In genomic region chr1:141450960-141451359, GRCm38 (mm10) we compare ENCODE assay signal across 18 mouse cellular contexts.
DNase-seq lines count a peak whose midpoint lies in the region; ATAC-seq and TF ChIP-seq lines count a peak whose summit lies in the region.
"Had no signal": no experiment of that assay in that cellular context is flagged by ENCODE, and none has a peak within 500 bp of the region (broad histone marks: within the 10 kb centered on the region; RNA-seq: fewer than 3 reads in every experiment).

No protein-coding gene starts in this region.

- H3K4me1 ChIP-seq in midbrain, embryonic 13.5 days (replicated peaks) = no peaks in the 10 kb centered on the region
- no peaks in the 10 kb centered on the region for H3K4me1 ChIP-seq in midbrain, postnatal 0 days (ENCODE audit: insufficient read depth, low read length)
- no peaks in the 10 kb centered on the region for H3K4me1 ChIP-seq in midbrain, embryonic 16.5 days (ENCODE audit: control insufficient read depth, insufficient read depth, low read length)
- H3K4me1 ChIP-seq in midbrain, embryonic 11.5 days (ENCODE audit: control insufficient read depth, insufficient read depth, low read length) = no peaks in the 10 kb centered on the region
- H3K4me1 ChIP-seq: embryonic facial prominence, embryonic 10.5 days; embryonic facial prominence, embryonic 12.5 days had no signal

- H3K36me3 ChIP-seq in midbrain, embryonic 13.5 days = no peaks in the 10 kb centered on the region
- H3K36me3 ChIP-seq in midbrain, postnatal 0 days (ENCODE audit: insufficient read depth, low read length) = no peaks in the 10 kb centered on the region
- H3K36me3 ChIP-seq in midbrain, embryonic 16.5 days (ENCODE audit: control insufficient read depth, insufficient read depth, low read length) = no peaks in the 10 kb centered on the region
- no peaks in the 10 kb centered on the region for H3K36me3 ChIP-seq in midbrain, embryonic 11.5 days (ENCODE audit: control insufficient read depth, insufficient read depth, low read length)
- H3K36me3 ChIP-seq: embryonic facial prominence, embryonic 10.5 days; embryonic facial prominence, embryonic 12.5 days had no signal

- no peak overlapping the region for H3K4me2 ChIP-seq in midbrain, embryonic 13.5 days (replicated peaks)
- H3K4me2 ChIP-seq in midbrain, postnatal 0 days (ENCODE audit: low read depth, low read length, poor library complexity, severe bottlenecking) = no peak overlapping the region
- no peak overlapping the region for H3K4me2 ChIP-seq in midbrain, embryonic 16.5 days (ENCODE audit: low read length)
- no peak overlapping the region for H3K4me2 ChIP-seq in midbrain, embryonic 11.5 days
- H3K4me2 ChIP-seq: embryonic facial prominence, embryonic 12.5 days had no signal

- no peak overlapping the region for H3K27ac ChIP-seq in midbrain, embryonic 13.5 days
- no peak overlapping the region for H3K27ac ChIP-seq in midbrain, postnatal 0 days (ENCODE audit: low read depth, low read length)
- H3K27ac ChIP-seq in midbrain, embryonic 16.5 days (ENCODE audit: low read length) = no peak overlapping the region
- H3K27ac ChIP-seq in midbrain, embryonic 11.5 days (ENCODE audit: low read depth, low read length) = no peak overlapping the region
- H3K27ac ChIP-seq: embryonic facial prominence, embryonic 10.5 days; embryonic facial prominence, embryonic 12.5 days had no signal

- no peak overlapping the region for H3K9ac ChIP-seq in midbrain, embryonic 13.5 days (replicated peaks)
- H3K9ac ChIP-seq in midbrain, postnatal 0 days (replicated peaks; ENCODE audit: low read length, poor library complexity, severe bottlenecking) = no peak overlapping the region
- H3K9ac ChIP-seq in midbrain, embryonic 16.5 days (ENCODE audit: low read depth, low read length) = no peak overlapping the region
- no peak overlapping the region for H3K9ac ChIP-seq in midbrain, embryonic 11.5 days (ENCODE audit: low read length)
- H3K9ac ChIP-seq: embryonic facial prominence, embryonic 12.5 days; forebrain, postnatal 0 days had no signal

- no peak for TF ChIP-seq CTCF in midbrain, postnatal 0 days (IDR thresholded peaks at IDR 0.05)
- no peak for TF ChIP-seq CTCF in brain, embryonic 14.5 days (IDR thresholded peaks at IDR 0.05; ENCODE audit: borderline replicate concordance, extremely low read depth, insufficient read depth, insufficient read length)

- no peaks in the 10 kb centered on the region for H3K9me3 ChIP-seq in midbrain, embryonic 13.5 days
- no peaks in the 10 kb centered on the region for H3K9me3 ChIP-seq in midbrain, postnatal 0 days (ENCODE audit: low read length)
- no peaks in the 10 kb centered on the region for H3K9me3 ChIP-seq in midbrain, embryonic 16.5 days (replicated peaks; ENCODE audit: control insufficient read depth, low read length, poor library complexity, severe bottlenecking)
- no peaks in the 10 kb centered on the region for H3K9me3 ChIP-seq in midbrain, embryonic 11.5 days (ENCODE audit: control insufficient read depth, low read length)
- H3K9me3 ChIP-seq: embryonic facial prominence, embryonic 10.5 days; embryonic facial prominence, embryonic 12.5 days had no signal

- H3K4me3 ChIP-seq in midbrain, embryonic 13.5 days (replicated peaks) = no peak overlapping the region
- no peak overlapping the region for H3K4me3 ChIP-seq in midbrain, postnatal 0 days (ENCODE audit: low read depth, low read length)
- H3K4me3 ChIP-seq in midbrain, embryonic 16.5 days (ENCODE audit: low read depth, low read length) = no peak overlapping the region
- H3K4me3 ChIP-seq in midbrain, embryonic 11.5 days (ENCODE audit: low read depth, low read length) = no peak overlapping the region
- H3K4me3 ChIP-seq: embryonic facial prominence, embryonic 10.5 days; embryonic facial prominence, embryonic 12.5 days had no signal

- peak; percentile 30; the same call in 1 of the 2 replicates for ATAC-seq in midbrain, embryonic 13.5 days
- no peak for ATAC-seq in midbrain, postnatal 0 days (ENCODE audit: low FRiP score)
- 0 out of 2 replicates have a peak, but pooled peaks have one; percentile 51 for ATAC-seq in midbrain, embryonic 16.5 days
- ATAC-seq in midbrain, embryonic 11.5 days (ENCODE audit: low FRiP score) = no peak
- ATAC-seq: forebrain, embryonic 14.5 days; forebrain, postnatal 0 days had no signal

- TF ChIP-seq POLR2A in brain, embryonic 14.5 days (IDR thresholded peaks at IDR 0.05; ENCODE audit: borderline replicate concordance, extremely low read depth, insufficient read depth, insufficient read length, poor library complexity, severe bottlenecking) = no peak

- DNase-seq in midbrain, postnatal 0 days (ENCODE audit: low spot score) = no peak
- no peak for DNase-seq in midbrain, embryonic 11.5 days (ENCODE audit: low spot score, missing footprints)
- peak; percentile 41 for DNase-seq in brain, embryonic 14.5 days (ENCODE audit: low read depth)
- no peak for DNase-seq in lung, adult 18-20 months
- DNase-seq: adrenal gland, adult 2 months; adrenal gland, postnatal 10 days; adrenal gland, postnatal 25 days; cerebellum, adult 11-12 months; cerebellum, adult 2 months; cerebellum, adult 9-10 months; cerebellum, postnatal 10 days; cerebellum, postnatal 25 days; forebrain, postnatal 0 days had no signal

- 69% methylated on average over 1 of the region's 1 CpGs for WGBS in midbrain, embryonic 13.5 days
- 86% methylated on average over 1 of the region's 1 CpGs for WGBS in midbrain, postnatal 0 days
- WGBS in midbrain, embryonic 16.5 days = 72% methylated on average over 1 of the region's 1 CpGs
- whole genome bisulfite sequencing in midbrain, embryonic 11.5 days = 86% methylated on average over 1 of the region's 1 CpGs

- H3K27me3 ChIP-seq in midbrain, embryonic 13.5 days = no peaks in the 10 kb centered on the region
- H3K27me3 ChIP-seq in midbrain, postnatal 0 days (ENCODE audit: insufficient read depth, low read length) = no peaks in the 10 kb centered on the region
- no peaks in the 10 kb centered on the region for H3K27me3 ChIP-seq in midbrain, embryonic 16.5 days (ENCODE audit: control insufficient read depth, insufficient read depth, low read depth, low read length)
- H3K27me3 ChIP-seq in midbrain, embryonic 11.5 days (ENCODE audit: control insufficient read depth, insufficient read depth, low read length) = no peaks in the 10 kb centered on the region
- H3K27me3 ChIP-seq: embryonic facial prominence, embryonic 12.5 days had no signal

Comparison
In these comparisons a context has a peak if more than half of its experiments do, and no peak if none do; other contexts are left out.
1. ATAC-seq: peak in midbrain, embryonic 13.5 days (single experiment) and midbrain, embryonic 16.5 days (single experiment); none in midbrain, postnatal 0 days (single experiment) and midbrain, embryonic 11.5 days (single experiment).